Mouse (Mus musculus) intestine, postnatal 0 days (tissue): ENCODE measurements around the gene Cx3cr1. TPM values are rescaled to one million over a fixed set of nuclear protein-coding genes. Genes with fewer than 3 reads are reported as not detected.

Experiments
- ATAC-seq: fragments of 200-750 bp; cut with Nextera tagmentation; 2 replicates; pipeline ENCODE4 v1.8.0; 2017; ENCODE audit warnings: mild to moderate bottlenecking, moderate TSS enrichment, moderate library complexity
- H3K27ac ChIP-seq: fragments of 300-500 bp; sonication (generic); 2 replicates; pipeline ENCODE4 v1.5.1; 2014; ENCODE audit warnings: mild to moderate bottlenecking, low read depth, low read length, moderate library complexity
- H3K27me3 ChIP-seq: fragments of 300-500 bp; sonication (generic); replicated peaks from 2 replicates; pipeline ENCODE4 v1.6.1; 2014; ENCODE audit warnings: low read length, mixed read lengths; ENCODE audit not compliant: control insufficient read depth, insufficient read depth
- H3K36me3 ChIP-seq: fragments of 300-500 bp; sonication (generic); 2 replicates; pipeline ENCODE4 v1.6.1; 2014; ENCODE audit warnings: mild to moderate bottlenecking, moderate library complexity; ENCODE audit not compliant: control insufficient read depth, insufficient read depth
- H3K4me1 ChIP-seq: fragments of 300-500 bp; sonication (generic); replicated peaks from 2 replicates; pipeline ENCODE4 v1.6.1; 2014; ENCODE audit warnings: antibody characterized with exemption, low read length, mixed read lengths; ENCODE audit not compliant: control insufficient read depth, insufficient read depth
- H3K4me2 ChIP-seq: fragments of 300-500 bp; sonication (generic); replicated peaks from 2 replicates; pipeline ENCODE4 v1.6.1; 2014; ENCODE audit warnings: low read depth, mild to moderate bottlenecking, moderate library complexity
- H3K4me3 ChIP-seq: fragments of 300-500 bp; sonication (generic); 2 replicates; pipeline ENCODE4 v1.5.1; 2014; ENCODE audit warnings: low read depth, low read length
- H3K9ac ChIP-seq: fragments of 300-500 bp; sonication (generic); 2 replicates; pipeline ENCODE4 v1.6.1; 2014; ENCODE audit warnings: mild to moderate bottlenecking, low read depth, low read length
- H3K9me3 ChIP-seq: fragments of 300-500 bp; sonication (generic); 2 replicates; pipeline ENCODE4 v1.6.1; 2016; ENCODE audit warnings: mixed run types; ENCODE audit not compliant: control insufficient read depth
- CTCF ChIP-seq: sonication (generic); IDR thresholded peaks from 2 replicates; pipeline ENCODE4 v1.5.1; 2016; ENCODE audit warnings: low read depth, mild to moderate bottlenecking, control low read depth, antibody characterized with exemption, moderate library complexity
- WGBS: fragments of 180-500 bp; shearing (Covaris S2); extraction: QIAGEN DNeasy Blood & Tissue Kit; methylation state at CpG from one replicate; pipeline ENCODE4 v1.1.7; 2014; 5-methylcytosine and 5-hydroxymethylcytosine counted together
- polyA plus RNA-seq: library from polyadenylated mRNA; unstranded; fragments of >200 nt; fragmentation: Nextera tagmentation; extraction: Ambion mirVana; gene quantifications from 2 replicates; pipeline ENCODE4 v1.2.1, GENCODE M21; 2015

Cx3cr1 gene
- polyA plus RNA-seq, 1 experiment from 2014 or later, result 5.4 TPM

- TF ChIP-seq CTCF, result no peak
- H3K4me2 ChIP-seq, result no peak overlapping the region
- H3K27ac ChIP-seq, result no peak overlapping the region
- 84% methylated on average over 5 of the region's 5 CpGs for WGBS
- H3K9me3 ChIP-seq, result 0 out of 2 replicates have a peak, but pooled peaks cover under 1% of the 10 kb centered on the region
- ATAC-seq, result no peak
- H3K36me3 ChIP-seq, result no peaks in the 10 kb centered on the region
- no peak overlapping the region for H3K9ac ChIP-seq
- no peak overlapping the region for H3K4me3 ChIP-seq
- no peaks in the 10 kb centered on the region for H3K27me3 ChIP-seq
- no peaks in the 10 kb centered on the region; the same call in none of the 2 replicates for H3K4me1 ChIP-seq
These were observed 66.8 kb downstream of the Cx3cr1 start for GRCm38 (mm10) chr9:120002893-120003292.

- Histone ChIP-seq H3K4me1 (no peaks in the 10 kb centered on the region; the same call in none of the 2 replicates), H3K9ac (no peak overlapping the region; the same call in 1 of the 2 replicates), H3K9me3 (no peaks in the 10 kb centered on the region), H3K4me3 (peak overlapping the region; percentile 40), H3K36me3 (no peaks in the 10 kb centered on the region), H3K27me3 (no peaks in the 10 kb centered on the region), H3K4me2 (peak overlapping the region; percentile 61), H3K27ac (peak overlapping the region; percentile 67)
- WGBS, result 10% methylated on average over 31 of the region's 31 CpGs
- no peak for TF ChIP-seq CTCF
- ATAC-seq, result peak; percentile 89
These were observed 67.5 kb downstream of the Cx3cr1 start for GRCm38 (mm10) chr9:120001945-120002725.

GRCm38 (mm10) chr9:120000761-120001160 lies 68.9 kb downstream of the Cx3cr1 start:
- no peak for ATAC-seq
- H3K9me3 ChIP-seq, result no peaks in the 10 kb centered on the region
- WGBS, result 73% methylated on average over 5 of the region's 5 CpGs
- no peak overlapping the region for H3K9ac ChIP-seq
- no peak overlapping the region for H3K27ac ChIP-seq
- no peak for TF ChIP-seq CTCF
- no peaks in the 10 kb centered on the region for H3K36me3 ChIP-seq
- H3K27me3 ChIP-seq, result no peaks in the 10 kb centered on the region
- H3K4me3 ChIP-seq, result no peak overlapping the region
- no peaks in the 10 kb centered on the region; the same call in none of the 2 replicates for H3K4me1 ChIP-seq
- H3K4me2 ChIP-seq, result no peak overlapping the region

GRCm38 (mm10) chr9:119999636-120000035 lies 70.0 kb downstream of the Cx3cr1 start:
- no peaks in the 10 kb centered on the region; the same call in none of the 2 replicates for H3K4me1 ChIP-seq
- WGBS, result 68% methylated on average over 6 of the region's 6 CpGs
- no peaks in the 10 kb centered on the region for H3K9me3 ChIP-seq
- TF ChIP-seq CTCF, result no peak
- no peak for ATAC-seq
- no peak overlapping the region for H3K4me3 ChIP-seq
- no peaks in the 10 kb centered on the region for H3K36me3 ChIP-seq
- no peak overlapping the region for H3K27ac ChIP-seq
- no peak overlapping the region for H3K9ac ChIP-seq
- no peaks in the 10 kb centered on the region for H3K27me3 ChIP-seq
- H3K4me2 ChIP-seq, result no peak overlapping the region

- H3K27me3 ChIP-seq, result no peaks in the 10 kb centered on the region
- no peak for ATAC-seq
- TF ChIP-seq CTCF, result no peak
These were observed 70.9 kb downstream of the Cx3cr1 start for GRCm38 (mm10) chr9:119998776-119999175.

GRCm38 (mm10) chr9:119996080-119996479 lies 73.6 kb downstream of the Cx3cr1 start:
- Histone ChIP-seq H3K36me3 (no peaks in the 10 kb centered on the region), H3K9me3 (no peaks in the 10 kb centered on the region), H3K27ac (no peak overlapping the region), H3K4me2 (no peak overlapping the region), H3K9ac (no peak overlapping the region), H3K4me3 (no peak overlapping the region), H3K27me3 (no peaks in the 10 kb centered on the region), H3K4me1 (no peaks in the 10 kb centered on the region; the same call in 1 of the 2 replicates)
- WGBS, result 66% methylated on average over 4 of the region's 4 CpGs
- ATAC-seq, result no peak
- TF ChIP-seq CTCF, result no peak

More at GRCm38 (mm10) chr9:119998776-119999175, 70.9 kb downstream of the Cx3cr1 start:
- Histone ChIP-seq H3K27ac (no peak overlapping the region), H3K4me2 (no peak overlapping the region), H3K9me3 (no peaks in the 10 kb centered on the region), H3K9ac (no peak overlapping the region), H3K4me3 (no peak overlapping the region), H3K4me1 (no peaks in the 10 kb centered on the region; the same call in none of the 2 replicates), H3K36me3 (no peaks in the 10 kb centered on the region)
- WGBS, result 78% methylated on average over 1 of the region's 1 CpGs
